Mouse (Mus musculus) thymus, postnatal 36 days (tissue): ENCODE data around the gene Ing1.

Source experiments
- DNase-seq, 2 experiments: peaks; one replicate each; pipeline ENCODE4 v3.0.0; 2022; ENCODE audit warnings: mixed read lengths in 2 of 2

Ing1 gene

DNA sequence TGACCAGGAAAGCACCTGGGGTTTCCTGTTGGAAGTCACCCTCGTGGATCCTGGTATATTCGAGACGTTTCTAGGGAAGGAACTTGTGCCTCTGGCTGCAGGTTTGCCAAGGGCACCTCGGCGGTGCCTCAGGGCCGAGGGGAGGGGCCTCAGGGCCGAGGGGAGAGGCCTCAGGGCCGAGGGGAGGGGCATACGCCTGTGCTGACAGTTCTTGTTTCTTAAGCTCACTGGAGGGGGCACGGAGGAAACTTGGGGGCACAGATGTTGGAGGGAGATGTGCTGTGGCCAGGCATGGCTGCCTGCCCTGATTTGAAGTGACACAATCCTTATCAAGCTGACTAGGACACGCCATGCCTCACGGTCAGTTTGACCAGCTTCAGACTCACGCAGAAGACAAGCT, 36.9 kb downstream of the Ing1 start:
- peak in 1 of 2 experiments; percentile 31 for DNase-seq

GRCm38 (mm10) chr8:11593222-11593884, 38.0 kb downstream of the Ing1 start:
- no peak for DNase-seq

DNA sequence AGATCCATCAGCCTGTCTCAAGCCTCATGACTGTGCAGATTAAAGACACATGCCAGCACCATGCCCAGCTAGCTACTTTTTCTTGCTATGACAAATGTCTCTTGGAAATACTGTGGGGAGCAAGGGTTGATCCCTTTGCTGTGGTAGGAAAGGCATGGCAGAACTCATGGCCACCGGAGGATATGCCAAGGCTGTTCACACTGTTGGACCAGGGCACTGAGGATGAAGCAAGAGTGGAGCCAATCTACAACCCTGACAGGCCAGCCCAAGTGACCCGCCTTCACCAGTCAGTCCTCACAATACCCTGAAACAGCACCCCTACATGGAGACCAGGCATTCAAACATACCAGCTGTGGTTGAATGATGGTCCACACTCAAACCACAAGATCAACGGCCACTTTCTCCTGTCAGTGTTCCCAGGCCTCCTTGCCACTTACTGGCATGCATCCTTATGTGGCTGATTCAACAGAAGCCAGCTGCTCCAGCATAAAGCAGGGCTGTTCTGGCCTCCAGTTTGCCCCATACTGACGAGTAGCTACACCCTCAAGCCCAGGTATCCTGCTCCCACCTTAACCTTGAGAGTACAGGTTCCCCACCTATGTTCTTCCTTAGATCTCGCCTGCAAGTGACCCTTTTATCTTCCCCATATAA, 45.1 kb downstream of the Ing1 start:
- DNase-seq = no peak

GRCm38 (mm10) chr8:11602006-11602680, 46.8 kb downstream of the Ing1 start:
- peak; percentile 65 to 69 for DNase-seq

GRCm38 (mm10) chr8:11608848-11609247, 53.5 kb downstream of the Ing1 start:
- no peak for DNase-seq
